Mouse (Mus musculus): Measurements from ENCODE around the gene Esrra.

GRCm38 (mm10) chr19:6968491-6969271 is 47.1 kb upstream of the Esrra start:
- TF ChIP-seq CTCF (IDR thresholded peaks at IDR 0.05; ENCODE audit: low read depth) = no peak
- TF ChIP-seq EP300 (optimal IDR thresholded peaks at IDR 0.05) = no peak

Data from stomach, postnatal 0 days (tissue).